Mouse (Mus musculus): ENCODE measurements around the gene Gm49322.
A peak's percentile ranks its signal among the peaks of the same experiment; 100 is the strongest.

Gene Gm49322

DNA sequence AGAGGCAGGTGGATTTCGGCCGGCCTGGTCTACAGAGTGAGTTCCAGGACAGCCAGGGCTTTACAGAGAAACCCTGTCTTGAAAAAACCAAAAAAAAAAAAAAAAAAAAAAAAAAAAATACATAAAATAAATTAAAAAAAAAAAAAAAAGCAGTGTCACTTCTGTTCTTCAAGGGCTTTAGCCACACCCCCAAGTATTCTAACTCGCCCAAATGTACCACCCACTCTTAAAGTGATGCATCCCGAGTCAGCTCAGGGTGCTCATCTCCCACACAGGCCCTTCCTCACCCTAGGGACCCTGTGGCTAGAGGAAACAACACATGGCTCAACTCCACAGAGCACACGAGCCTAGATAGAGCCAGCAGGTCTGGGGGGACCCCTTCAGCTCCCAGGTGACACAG, 22.8 kb upstream of the Gm49322 start:
- no peak for DNase-seq (ENCODE audit: extremely low read depth, low read depth)

DNA sequence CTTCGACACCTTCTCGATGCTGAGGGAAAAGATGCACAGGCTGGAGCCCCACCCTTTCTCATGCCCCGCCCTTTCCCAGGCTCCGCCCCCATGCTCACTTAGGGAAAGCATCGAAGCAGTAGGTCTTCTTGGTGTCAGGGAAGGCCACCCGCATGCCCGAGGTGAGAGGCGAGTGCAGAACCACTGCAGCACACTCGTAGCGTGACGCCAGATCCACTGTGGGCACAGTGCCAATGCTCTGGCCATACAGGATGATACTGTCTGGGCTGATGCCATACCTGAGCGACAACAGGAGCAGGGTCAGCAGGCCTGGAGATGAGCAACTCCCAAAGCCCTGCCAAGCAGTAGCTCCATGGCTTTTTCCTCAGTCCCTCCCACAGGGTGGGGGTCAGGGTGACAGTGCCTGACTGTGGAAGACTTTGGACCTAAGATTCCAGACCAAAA, 21.8 kb upstream of the Gm49322 start:
- no peak for DNase-seq (ENCODE audit: extremely low read depth, low read depth)

DNA sequence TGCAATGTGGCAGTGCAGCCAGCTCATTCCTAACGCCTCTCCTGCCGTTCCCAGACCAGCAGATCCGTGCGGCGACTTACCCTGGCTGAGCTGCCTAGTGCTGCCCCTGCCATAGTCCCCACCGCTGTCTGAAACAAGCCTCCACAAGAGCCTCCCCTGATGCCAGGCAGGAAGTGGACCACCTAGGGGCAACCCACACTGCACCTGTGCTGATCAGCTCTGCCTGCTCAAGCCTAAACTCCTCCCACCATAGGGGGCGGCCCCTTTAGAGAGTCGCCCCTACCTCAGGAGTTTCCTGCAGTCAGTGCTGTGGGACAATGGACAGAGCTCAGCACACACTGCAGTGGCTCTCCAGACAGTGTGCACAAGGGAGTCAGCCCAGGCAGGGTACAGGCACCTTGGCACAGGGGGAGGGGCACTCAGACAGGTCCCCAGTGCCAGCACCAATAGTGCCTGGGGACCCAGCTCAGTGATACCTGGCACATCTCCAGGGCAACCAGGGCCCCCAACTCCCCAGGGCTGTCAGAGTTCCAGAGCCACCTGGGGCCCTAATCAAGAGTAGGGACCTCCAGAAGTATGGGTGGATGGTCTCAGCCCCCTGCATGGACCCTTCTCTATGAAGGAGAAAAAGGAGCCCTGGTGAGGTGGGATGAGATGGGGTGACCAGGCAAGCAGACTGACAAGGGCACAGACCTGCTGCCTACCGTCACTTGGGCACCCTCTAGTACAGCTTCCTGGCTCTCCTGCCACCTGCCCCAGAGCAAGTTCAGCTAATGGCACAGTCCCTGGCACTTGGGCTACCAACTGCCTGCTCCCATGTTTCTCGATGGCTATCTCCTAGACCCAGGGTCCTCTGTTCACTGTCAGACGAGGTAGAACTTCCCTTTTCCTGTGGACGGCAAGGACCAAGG, 20.9 kb upstream of the Gm49322 start:
- DNase-seq (ENCODE audit: extremely low read depth, low read depth) = no peak

DNA sequence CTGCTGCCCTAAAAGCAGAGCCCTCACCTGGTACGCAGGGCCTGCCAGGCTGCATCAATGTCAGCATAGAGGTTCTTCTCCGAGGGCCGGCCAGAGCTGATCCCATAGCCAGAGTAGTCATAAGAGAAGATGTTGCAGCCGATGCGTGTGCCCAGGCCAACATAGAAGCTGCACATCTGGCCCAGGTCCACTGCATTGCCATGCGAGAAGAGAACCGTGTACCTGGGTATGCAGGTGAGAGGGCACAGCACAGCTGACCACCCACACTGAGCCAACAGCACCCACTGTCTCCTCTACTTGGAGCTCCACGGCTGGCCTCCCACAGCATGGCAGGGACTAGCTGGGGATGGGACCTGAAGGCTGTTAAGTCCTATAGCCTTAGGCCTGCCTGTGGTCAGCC, 20.2 kb upstream of the Gm49322 start:
- DNase-seq (ENCODE audit: extremely low read depth, low read depth) = no peak

DNA sequence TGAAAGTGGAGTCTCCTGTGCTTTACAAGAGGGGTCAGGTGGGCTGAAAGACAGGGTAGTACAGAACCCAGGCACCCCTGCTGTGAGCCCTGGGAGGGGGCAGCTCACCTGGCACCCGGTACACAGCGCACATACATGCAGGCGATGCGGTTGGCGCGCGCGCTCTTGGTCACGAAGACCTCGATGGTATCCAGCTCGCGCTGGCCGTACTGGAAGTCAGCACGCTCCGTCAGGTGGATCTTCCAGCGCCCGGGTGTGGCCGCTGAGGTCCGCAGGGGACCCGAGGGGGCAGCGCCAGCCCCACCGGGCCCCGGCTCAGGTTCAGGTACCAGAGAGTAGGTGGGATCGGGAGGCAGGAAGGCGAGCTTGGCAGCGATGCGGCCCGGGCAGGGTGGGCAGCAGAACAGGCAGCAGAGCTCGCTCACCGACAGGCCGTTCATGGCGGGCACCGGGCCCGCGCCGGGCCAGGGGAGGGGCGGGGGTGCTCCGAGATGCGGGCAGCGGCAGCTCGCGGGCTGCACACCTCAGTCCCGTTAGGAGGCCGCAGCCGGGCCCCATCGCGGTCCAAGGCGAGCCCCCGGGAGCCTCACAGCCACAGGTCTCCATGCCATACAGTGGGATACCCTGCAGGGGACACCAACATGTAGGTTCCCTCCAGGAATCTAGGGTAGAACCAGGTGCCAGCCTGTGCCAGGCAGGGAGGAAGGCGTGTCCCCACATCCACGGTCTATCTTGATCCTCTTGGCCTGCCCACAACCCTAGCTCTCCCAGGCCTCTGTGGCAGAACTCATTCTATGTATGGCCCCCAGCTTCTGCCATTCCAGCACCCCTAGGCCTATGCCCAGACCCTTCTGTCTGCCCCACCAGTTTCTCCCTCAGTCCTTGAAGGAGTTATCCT, 19.2 kb upstream of the Gm49322 start:
- no peak for DNase-seq (ENCODE audit: extremely low read depth, low read depth)

DNA sequence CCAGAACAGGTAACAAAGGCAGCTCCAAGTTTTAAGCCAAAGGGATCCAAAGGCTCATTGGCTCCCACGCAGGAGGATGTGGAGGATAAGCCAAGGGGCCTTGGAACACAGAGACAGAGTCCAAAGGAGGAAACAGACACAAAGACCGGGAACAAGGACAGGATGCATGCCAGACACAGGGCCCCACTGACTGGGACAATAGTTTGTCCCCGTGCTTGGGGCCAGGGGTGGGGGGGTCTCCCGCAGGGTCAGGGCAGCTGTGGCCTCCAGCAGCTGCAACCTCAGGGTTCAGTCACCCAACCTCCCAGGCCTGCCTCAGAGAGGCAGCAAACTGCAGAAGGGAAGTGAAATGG, 18.5 kb upstream of the Gm49322 start:
- no peak for DNase-seq (ENCODE audit: extremely low read depth, low read depth)

DNA sequence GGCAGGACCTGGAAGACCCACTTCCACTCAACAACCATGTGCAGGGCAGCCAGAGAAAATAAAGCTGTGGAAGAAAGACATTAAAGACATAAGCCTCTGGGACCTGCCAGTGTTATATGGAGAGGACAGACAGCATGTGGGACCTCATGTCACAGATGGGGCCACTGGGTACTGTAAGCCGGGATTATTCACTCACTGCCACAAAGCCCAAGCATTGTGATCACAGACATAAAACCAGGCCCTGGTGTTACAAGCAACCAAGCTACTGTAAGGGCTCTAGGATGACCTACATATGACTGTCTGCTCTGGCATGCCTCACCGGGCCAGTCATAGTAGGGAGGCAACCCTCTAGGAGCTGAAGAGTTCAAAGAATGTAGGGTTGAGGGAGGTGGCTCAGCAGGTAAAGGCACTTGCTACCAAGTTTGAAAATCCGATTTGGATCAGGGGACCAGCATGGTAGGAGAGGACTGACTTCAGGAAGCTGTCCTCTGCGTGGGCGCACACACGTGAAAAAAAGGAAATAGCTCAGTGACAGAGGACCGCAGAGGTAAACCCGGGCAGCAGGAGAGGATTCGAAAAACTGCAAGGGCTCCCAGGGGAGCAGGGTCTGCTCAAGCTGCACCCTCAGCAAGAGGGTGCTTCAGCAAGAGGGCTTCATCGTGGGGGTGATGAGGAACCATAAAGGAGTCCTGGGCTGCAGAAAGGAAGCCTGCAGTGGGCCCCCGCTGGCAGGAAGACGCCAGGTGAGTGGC, 16.5 kb upstream of the Gm49322 start:
- no peak for DNase-seq (ENCODE audit: extremely low read depth, low read depth)

DNA sequence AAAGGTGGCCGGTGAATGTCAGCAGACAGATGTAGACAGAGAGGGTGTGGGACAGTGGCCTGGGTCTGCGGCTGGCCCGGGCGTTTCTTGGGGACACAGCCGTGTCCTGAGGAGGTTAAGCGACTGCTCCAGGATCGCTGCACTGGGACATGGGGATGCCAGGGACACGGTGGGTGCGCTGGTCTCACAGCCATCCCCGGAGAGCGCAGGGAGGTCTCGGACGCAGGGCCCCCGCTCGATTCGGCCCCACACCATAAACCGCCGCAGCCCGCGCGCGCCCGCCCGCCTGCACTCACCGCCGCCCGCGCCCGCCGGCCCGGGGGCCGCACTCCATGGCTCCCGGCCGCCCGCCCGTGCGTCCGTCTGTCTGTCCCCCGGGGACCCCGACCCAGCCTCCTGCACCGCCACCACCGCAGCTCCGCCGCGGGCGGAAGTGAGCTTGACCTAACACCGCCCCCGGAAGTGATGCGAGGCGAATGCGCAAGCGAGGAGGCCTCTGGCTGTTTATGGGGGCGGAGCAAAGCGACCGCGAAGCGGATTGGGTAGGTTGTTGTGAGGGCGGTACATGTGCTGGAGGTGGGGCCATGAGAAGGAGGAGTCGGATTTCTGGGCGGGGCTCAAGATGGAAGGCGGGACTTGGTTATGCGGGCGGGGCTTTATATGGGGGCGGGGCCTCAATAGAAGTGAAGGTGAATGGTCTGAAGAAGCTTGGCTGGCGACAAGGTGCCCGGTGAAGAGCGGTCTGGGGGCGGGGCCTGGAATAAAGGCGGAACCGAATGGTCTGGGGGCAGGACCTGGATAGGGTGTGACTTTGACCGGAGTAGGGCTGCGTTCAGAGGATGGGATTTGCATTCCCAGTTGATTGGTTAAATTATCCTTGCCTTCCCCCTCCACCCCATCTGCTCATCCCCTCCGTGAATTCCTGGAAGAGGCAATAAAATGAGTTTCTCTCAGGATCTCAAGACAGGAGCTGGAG, 15.7 kb upstream of the Gm49322 start, which contains the start of gene Abhd17a:
Gene Abhd17a (minus strand): TSS at position 463 of the 976 bp plus-strand sequence.
- peak; percentile 89 for DNase-seq (ENCODE audit: extremely low read depth, low read depth)

DNA sequence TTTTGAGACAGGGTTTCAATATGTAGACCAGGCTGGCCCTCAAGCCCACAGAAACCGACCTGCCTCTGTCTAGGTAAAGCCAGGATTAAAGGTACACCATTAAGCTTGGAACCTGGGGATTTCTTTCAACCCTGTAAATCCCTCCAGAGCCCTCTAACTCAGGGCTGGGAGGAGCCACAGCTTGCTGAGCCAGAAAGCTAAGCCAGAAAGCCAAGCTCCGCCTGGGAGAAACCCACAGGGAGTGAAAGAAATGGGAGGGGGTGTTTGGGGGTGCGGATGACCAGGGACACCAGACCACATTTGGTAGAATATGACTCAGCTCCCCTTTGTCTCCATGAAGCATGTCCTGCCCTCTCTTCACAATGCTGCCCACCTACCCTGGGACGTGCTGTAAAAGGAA, 9.5 kb upstream of the Gm49322 start:
- DNase-seq (ENCODE audit: extremely low read depth, low read depth) = no peak

DNA sequence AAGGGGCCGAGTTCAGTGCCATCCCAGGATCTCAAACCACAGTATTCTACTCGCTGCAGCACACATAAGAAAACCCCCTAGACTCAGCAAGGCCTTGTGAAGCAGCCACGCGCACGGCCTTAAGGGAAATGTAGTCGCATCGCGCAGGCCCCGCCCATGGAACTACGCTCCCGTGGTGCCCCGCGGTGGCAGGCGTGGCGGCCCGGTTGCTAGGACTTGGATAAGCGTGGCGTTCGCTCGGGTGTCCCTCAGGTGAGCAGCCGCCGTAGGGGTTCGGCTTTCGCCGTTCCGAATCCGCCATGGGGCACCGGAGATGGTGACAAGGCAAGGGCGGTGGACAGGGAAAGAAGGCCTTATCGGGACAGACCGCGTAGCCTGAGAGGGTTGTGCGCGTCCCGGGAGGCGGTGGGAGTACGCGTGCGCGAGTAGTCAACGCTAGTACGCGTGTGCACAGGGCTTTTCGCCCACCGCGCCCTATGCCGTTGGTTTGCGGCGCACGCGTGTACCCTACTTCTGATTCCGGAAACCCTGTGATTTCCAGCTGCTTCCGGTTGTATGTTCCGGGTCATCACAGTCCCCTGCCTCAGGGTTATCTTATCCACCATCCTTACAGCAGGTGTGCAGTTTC, 3.0 kb upstream of the Gm49322 start, which contains the start of the genes Scamp4 and Adat3:
Gene Scamp4 (plus strand): TSS at position 175 of the 628 bp plus-strand sequence.
Gene Adat3 (plus strand): TSS at position 183 of the 628 bp plus-strand sequence.
- peak; percentile 80 for DNase-seq (ENCODE audit: extremely low read depth, low read depth)

DNA sequence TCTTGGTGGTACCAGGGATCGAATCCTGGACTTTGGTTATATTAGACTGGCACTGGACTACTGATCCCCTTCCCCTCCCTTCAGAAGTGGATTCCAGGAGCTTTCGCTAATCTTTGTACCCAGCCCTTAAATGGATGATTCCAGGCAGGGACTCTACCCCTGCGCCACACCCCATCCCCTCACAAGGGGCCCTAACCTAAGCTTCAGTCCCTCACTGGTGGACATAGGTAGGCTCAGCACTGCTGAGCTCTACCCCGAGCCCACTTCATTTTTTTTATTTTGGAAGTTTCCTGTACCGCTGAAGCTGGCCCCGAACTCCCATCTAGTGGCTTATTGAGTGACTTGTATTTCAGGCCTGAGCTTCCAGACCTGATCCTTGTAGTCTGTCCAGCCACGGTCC, 2.5 kb upstream of the Gm49322 start:
- DNase-seq (ENCODE audit: extremely low read depth, low read depth) = no peak

DNA sequence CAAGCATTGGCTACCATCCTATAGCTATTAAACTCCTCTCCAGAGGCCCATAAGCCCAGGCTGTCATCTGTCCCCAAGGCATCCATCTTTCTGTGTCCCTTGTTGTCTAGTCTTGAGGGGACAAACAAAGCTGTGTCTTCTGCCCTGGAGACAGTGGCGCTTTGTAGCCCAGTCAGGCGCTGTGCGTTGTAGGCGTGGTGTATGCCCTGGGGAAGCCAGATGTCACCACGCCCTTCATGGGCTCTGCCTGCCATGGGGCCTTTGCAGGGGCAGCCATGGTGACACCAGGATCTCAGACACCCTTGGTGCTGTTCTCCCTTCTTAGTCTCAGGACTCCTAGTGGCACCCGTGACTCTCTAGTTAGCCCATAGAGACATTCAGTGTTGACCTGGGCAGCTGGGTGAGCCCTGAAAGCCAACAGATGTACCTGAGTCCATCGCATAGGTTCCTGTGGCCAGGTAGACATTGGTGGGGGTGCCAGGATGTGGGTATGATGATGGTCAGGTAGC, 1.8 kb upstream of the Gm49322 start:
- no peak for DNase-seq (ENCODE audit: extremely low read depth, low read depth)

DNA sequence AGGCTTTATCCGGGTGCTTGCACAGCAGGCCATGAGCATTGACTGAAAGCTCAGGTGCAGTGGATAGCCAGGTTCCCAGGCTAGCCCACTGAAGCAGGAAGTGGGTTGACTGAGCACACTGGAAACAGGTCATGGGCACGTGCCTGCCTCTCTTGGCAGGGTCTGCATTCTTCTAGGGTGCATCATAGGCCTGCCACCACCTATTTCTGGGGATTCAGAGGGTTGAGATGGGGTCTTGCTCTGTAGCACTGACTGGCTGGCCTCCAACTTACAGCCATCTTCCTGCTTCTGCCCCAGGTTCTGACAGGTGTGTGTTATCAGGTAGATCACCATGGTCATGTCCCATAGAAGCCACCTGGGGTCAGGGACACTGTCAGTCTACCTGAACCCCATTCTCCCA, 833 bp upstream of the Gm49322 start:
- no peak for DNase-seq (ENCODE audit: extremely low read depth, low read depth)

DNA sequence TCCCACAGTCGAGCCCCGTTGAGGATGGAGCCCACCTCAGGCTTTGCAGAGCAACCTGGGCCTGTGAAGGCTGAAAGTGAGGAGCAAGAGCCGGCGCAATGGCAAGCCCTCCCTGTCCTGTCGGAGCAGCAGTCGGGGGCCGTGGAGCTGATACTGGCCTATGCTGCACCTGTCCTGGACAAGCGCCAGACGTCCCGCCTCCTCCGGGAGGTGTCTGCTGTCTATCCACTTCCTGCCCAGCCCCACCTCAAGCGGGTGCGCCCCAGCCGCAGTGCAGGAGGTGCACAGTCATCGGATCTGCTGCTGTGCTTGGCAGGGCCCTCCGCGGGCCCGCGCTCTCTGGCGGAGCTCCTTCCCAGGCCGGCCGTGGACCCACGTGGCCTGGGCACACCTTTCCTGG, 485 bp downstream of the Gm49322 start:
- DNase-seq (ENCODE audit: extremely low read depth, low read depth) = no peak

DNA sequence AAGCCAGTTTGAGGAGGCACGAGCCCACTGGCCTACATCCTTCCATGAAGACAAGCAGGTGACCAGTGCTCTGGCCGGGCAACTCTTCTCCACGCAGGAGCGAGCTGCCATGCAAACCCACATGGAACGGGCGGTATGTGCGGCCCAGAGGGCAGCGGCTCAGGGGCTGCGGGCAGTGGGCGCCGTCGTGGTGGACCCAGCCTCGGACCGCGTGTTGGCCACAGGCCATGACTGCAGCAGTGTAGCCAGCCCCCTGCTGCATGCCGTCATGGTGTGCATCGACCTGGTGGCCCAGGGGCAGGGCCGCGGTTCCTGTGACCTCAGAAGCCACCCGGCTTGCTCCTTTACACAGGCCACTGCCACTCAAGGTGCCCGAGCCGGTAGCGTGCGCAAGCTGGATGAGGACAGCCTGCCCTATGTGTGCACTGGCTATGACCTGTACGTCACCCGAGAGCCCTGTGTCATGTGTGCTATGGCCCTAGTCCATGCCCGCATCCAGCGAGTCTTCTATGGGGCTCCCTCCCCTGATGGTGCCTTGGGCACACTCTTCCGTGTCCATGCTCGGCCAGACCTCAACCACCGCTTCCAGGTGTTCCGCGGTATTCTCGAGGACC, 1.0 kb downstream of the Gm49322 start:
- no peak for DNase-seq (ENCODE audit: extremely low read depth, low read depth)

DNA sequence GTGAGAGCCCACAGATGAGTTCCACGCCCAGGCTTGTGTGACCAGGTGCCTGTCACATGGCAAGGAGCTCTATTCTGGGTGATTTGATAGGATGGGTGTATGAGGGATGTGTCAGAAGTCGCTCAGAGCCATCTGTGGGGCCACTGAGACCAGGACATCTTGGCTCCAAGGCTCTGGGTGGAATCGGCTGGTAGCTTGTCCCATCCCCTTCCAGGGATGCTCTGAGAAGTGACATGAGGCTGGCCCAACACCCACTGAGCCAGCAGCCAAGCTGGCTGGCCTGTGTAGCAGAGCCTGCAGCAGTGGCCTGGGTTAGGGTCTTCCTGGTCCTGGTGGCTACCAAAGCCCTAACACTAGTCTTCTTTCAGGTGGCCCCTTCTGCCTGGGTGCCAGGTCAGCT, 2.6 kb downstream of the Gm49322 start:
- no peak for DNase-seq (ENCODE audit: extremely low read depth, low read depth)

DNA sequence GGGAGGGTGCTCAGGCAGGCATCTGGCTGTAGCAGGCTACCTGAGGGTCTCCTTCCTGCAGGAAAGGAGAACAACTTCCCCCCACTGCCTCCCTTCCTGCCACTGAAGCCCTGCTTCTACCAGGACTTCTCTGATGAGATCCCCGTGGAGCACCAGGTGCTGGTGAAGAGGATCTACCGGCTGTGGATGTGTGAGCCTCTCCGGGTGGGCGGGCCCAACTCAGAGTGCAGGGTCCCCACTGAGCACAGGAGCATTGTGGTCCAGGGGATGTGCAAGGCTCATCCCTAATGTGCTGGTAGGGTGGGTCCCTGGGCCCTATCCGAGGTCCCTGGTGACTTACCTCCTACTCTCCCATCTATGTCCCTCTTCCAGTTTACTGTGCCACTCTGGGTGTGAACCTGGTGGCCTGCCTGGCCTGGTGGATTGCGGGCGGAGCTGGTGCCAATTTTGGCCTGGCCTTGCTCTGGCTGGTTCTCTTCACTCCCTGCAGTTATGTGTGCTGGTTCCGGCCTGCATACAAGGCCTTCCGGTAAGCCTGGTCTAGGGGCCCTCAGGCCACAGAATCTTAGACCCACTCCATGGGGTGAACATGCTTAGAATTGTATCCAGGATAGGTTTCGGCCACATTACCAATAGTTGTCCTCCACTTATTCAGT, 3.6 kb downstream of the Gm49322 start:
- no peak for DNase-seq (ENCODE audit: extremely low read depth, low read depth)

DNA sequence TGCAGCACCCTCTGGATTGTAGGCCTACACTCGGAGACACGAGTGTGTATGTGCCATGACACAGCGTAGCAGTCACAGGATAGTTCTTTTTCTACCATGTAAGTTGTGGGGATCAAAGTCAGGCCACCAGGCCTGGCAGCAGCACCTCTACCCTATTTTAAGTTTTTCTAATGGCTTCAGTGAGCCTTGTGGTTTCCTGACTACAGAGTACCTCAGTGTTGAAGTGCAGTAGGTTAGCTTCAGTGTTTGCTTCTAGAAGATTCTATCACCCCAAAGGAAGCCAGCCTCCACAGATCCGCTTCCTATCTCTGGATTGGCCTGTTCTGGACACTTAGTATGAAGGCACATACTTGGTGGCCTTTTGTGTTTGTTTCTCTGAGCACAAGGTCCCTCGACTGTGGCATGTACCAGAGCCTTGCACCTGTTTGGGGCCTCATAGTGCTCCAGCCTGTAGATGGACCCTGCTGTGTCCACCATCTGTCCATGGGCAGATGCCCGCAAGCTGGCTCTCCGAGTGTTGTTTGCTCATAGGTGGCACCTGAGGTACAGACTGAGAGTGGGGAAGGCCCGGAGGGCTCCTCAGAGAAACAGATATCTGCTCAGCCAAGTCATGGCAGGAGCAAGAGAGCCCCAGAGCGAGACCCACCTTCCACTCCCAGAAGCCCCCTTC, 4.4 kb downstream of the Gm49322 start:
- no peak for DNase-seq (ENCODE audit: extremely low read depth, low read depth)

Data from MEL-GATA-1-ER (cell line).